Mouse (Mus musculus) adrenal gland, adult 8-10 months (tissue): ENCODE data around the gene Gm16427. TPM values are rescaled to one million over a fixed set of nuclear protein-coding genes. Genes with fewer than 3 reads are reported as not detected.
"Not testable (repeated sequence)": the region's sequence is repeated elsewhere in the genome, so short reads cannot be mapped to it uniquely, and the experiment has no call there.

ENCODE experiments used
- DNase-seq: peaks from one replicate; pipeline ENCODE4 v3.0.0; 2022
- total RNA-seq, 4 experiments: library from RNA; stranded (reverse); gene quantifications; 2 replicates each; pipeline ENCODE4 v1.2.4; 2022

The Gm16427 gene
- not detected for total RNA-seq

DNA sequence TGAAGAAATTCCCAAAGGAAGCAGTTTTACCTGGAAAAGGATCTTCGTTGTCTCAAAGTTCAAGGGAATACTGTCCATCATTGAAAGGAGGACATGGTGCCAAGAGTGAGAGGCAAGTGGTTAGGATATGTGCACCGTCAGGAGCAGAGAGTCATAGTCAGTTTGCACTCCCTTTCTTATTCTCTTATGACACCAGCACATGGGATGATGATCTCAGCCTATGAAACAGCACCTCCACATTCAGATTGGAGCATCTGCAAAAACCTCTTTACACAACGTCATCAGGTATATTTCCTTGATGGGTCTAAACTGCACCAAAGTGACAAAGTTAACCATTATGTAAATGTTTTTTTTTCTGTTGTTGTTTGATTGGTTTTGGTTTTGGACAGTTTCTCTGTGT, at the start of gene Gm16427:
Gm16427 (minus strand) TSS at position 101 of the 400 bp plus-strand sequence.
- DNase-seq = not testable (repeated sequence)

Other genes starting within 250 kb of the Gm16427 start
- gene C87414, start 131.4 kb upstream of the Gm16427 start, total RNA-seq = not detected